Mouse (Mus musculus): ENCODE data around the gene Sap30bp. TPM values are rescaled to one million over a fixed set of nuclear protein-coding genes. Genes with fewer than 3 reads are reported as not detected.

Sap30bp gene
- total RNA-seq, 2 experiments from 2014 or later = 40.8 to 42.5 TPM

GRCm38 (mm10) chr11:116000607-116001006, 67.5 kb downstream of the Sap30bp start:
- no peak for DNase-seq

- DNase-seq = no peak
These were observed 68.6 kb downstream of the Sap30bp start for GRCm38 (mm10) chr11:116001725-116002124.

GRCm38 (mm10) chr11:116002894-116003293, 69.8 kb downstream of the Sap30bp start:
- no peak for DNase-seq

DNA sequence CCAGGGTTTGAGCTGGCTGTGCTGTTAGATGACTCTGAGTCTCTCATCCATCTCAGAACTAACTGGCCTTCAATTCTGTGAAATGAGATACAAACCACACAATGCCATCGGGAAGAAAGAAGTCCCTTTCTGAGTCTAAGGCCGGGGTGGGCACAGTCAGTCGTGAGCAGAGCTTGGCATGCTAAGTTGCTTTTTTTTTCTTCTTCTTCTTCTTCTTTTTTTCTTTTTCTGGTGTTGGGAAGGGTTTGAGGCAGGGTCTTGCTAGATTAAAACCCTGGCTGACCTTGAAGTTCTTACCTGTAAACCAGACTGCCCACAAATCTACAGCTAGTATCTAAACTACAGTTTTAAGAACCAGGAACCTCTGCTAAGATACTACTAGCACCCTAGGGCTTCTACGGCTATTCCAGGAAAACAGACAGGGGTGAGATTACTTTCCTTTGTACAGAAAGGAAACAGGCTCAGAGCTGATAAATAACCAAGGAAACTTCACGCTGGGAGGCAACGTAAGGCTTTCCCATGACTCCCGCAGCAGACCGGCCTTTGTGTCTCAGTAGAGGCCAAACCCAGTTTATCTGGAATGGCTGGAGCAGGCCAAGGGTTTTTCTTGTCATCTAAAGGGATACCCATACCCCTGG, 71.2 kb downstream of the Sap30bp start:
- DNase-seq = no peak

GRCm38 (mm10) chr11:116004840-116005700, 72.0 kb downstream of the Sap30bp start:
- DNase-seq = peak; percentile 88 to 91

- DNase-seq = no peak
These were observed 72.8 kb downstream of the Sap30bp start for GRCm38 (mm10) chr11:116005701-116006419.

DNA sequence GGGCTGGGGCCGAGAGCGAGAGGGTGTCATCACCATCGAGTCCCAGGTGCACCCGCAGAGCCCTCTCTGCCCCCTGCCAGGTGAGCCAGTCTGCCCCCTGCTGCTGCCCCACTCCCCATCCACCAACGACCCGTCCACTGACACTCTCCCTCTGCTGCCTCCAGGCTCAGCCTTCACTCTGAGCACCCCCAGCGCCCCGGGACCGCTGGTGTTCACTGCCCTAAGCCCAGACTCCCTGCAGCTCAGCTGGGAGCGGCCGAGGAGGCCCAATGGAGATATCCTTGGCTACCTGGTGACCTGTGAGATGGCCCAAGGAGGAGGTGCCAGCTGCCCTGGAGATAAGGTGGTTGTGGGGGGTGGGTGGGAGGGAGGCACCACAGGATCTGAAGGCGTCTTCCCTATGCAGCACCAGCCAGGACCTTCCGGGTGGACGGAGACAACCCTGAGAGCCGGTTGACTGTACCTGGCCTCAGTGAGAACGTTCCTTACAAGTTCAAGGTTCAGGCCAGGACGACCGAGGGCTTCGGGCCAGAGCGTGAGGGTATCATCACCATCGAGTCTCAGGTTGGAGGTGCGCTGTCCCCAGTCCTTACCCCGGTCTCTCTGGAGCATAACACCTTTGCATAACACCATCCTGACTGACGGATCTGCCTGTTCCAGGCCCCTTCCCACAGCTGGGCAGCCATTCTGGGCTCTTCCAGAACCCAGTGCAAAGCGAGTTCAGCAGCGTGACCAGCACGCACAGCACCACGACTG, 74.2 kb downstream of the Sap30bp start:
- no peak for DNase-seq

DNA sequence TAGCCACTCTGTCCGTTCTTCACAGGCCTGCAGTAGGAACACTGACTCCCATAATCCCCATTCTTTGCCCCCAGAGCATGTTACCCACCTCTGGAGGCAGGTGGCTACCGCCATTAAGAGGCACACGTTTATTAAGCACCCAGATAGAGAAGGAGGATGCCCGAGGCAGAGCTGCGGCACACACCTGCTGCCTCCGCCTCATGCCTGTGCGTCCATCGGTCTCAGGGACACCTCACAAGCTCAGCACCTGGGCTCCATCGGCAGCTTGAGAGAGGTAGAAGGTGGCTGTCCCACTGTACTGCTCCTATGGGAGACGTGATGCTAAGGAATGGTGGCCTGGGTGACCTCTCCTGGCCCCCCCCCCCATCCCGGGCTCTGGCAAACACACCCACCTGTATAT, 75.3 kb downstream of the Sap30bp start:
- no peak for DNase-seq

GRCm38 (mm10) chr11:116008832-116009375, 75.8 kb downstream of the Sap30bp start:
- DNase-seq = no peak

DNA sequence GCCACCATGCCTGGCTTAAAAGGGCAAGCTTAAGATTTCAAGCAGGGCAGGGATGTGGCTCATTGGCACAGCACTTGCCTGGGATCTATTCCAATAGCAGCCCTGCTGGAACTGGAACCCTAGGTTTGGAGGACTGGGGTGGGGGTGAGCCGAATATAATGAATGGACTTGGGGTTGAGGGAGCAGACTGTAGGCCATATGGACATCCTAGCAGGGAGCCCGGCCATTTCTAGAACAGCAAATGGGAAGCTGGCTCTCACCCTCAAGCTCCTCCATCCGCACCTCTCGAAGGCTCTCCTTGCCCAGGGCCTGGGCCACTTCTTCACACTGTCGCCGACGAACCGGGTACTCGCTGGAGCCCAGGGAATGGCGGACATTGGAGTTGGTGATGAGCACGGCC, 76.6 kb downstream of the Sap30bp start:
- no peak for DNase-seq

- DNase-seq = no peak
These were observed 77.1 kb downstream of the Sap30bp start for GRCm38 (mm10) chr11:116010146-116010545.

DNA sequence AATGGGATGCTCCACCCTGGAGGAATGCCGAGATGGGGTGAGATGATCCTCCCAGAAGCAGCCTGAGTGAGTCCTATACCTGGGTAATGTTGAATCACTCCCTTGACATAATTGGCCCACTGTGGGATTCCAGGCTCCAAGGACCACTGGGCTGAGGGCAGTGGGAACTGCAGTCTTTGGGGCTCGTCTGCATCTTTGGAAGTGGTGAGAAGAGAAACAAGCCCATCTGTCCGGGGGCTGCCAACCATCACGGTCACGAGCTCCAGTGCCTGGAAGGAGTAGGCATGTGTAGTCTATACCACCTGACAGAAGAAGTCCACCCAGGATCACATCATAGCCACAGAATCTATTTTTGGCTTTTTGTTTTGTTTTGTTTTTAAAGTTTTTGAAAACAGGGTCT, 77.9 kb downstream of the Sap30bp start:
- no peak for DNase-seq

- DNase-seq = no peak
These were observed 78.6 kb downstream of the Sap30bp start for GRCm38 (mm10) chr11:116011529-116012261.

- DNase-seq = peak; percentile 93 to 96
These were observed 79.3 kb downstream of the Sap30bp start, which contains the start of gene Galk1 for GRCm38 (mm10) chr11:116012262-116012947. Gene Galk1, minus strand, starts transcription at chr11:116012719.

GRCm38 (mm10) chr11:116014821-116015220, 81.7 kb downstream of the Sap30bp start:
- no peak for DNase-seq

Other genes starting within 250 kb of the Sap30bp start
- 100 to 1,000 TPM; 132 to 158 TPM for gene Grb2, start 224.7 kb upstream of the Sap30bp start, total RNA-seq (2021)
- 10 to 100 TPM; 74.6 to 95.5 TPM for gene Tmem94, start 167.8 kb upstream of the Sap30bp start, total RNA-seq (2021)
- gene Caskin2, start 119.6 kb upstream of the Sap30bp start, total RNA-seq (2021) = 10 to 100 TPM; 58.9 to 72.9 TPM
- gene Tsen54, start 118.6 kb upstream of the Sap30bp start, total RNA-seq (2021) = 10 to 100 TPM; 17.1 to 21.4 TPM
- 10 to 100 TPM in 1 of 2 experiments, 1 to 10 TPM in 1; 4.9 to 10.9 TPM for gene Llgl2, start 109.2 kb upstream of the Sap30bp start, total RNA-seq (2021)
- under 1 TPM; 0.20 TPM for gene Myo15b, start 74.9 kb upstream of the Sap30bp start, total RNA-seq (2021)
- gene Smim5, start 33.3 kb upstream of the Sap30bp start, total RNA-seq (2021) = under 1 TPM in 1 of 2 experiments, not detected in 1; 0.26 TPM
- gene Smim6, start 21.3 kb upstream of the Sap30bp start, total RNA-seq (2021) = not detected
- gene Recql5, start 195 bp downstream of the Sap30bp start, total RNA-seq (2021) = 10 to 100 TPM; 20.5 to 24.8 TPM
- 1 to 10 TPM; 2.3 to 3.1 TPM for gene Itgb4, start 41.4 kb downstream of the Sap30bp start, total RNA-seq (2021)
- 10 to 100 TPM; 40.7 to 50.3 TPM for gene Galk1, start 79.4 kb downstream of the Sap30bp start, total RNA-seq (2021)
- gene H3f3b, start 94.7 kb downstream of the Sap30bp start, total RNA-seq (2021) = 100 to 1,000 TPM; 347 to 353 TPM
- 10 to 100 TPM; 18.3 to 20.2 TPM for gene Unk, start 97.0 kb downstream of the Sap30bp start, total RNA-seq (2021)
- gene Unc13d, start 144.7 kb downstream of the Sap30bp start, total RNA-seq (2021) = under 1 TPM; 0.49 to 0.66 TPM
- gene Wbp2, start 153.7 kb downstream of the Sap30bp start, total RNA-seq (2021) = 100 to 1,000 TPM; 157 to 178 TPM
- gene Trim47, start 193.9 kb downstream of the Sap30bp start, total RNA-seq (2021) = 10 to 100 TPM; 14.7 to 23.0 TPM
- gene Trim65, start 197.8 kb downstream of the Sap30bp start, total RNA-seq (2021) = 10 to 100 TPM in 1 of 2 experiments, 1 to 10 TPM in 1; 9.3 to 11.7 TPM
- 100 to 1,000 TPM in 1 of 2 experiments, 10 to 100 TPM in 1; 95.9 to 107 TPM for gene Mrpl38, start 205.6 kb downstream of the Sap30bp start, total RNA-seq (2021)
- gene Fbf1, start 234.9 kb downstream of the Sap30bp start, total RNA-seq (2021) = 10 to 100 TPM; 38.4 to 41.6 TPM